Mouse (Mus musculus) layer of hippocampus, postnatal 10 days (tissue): ENCODE measurements at regions not wholly inside any gene's neighbourhood (a gene's known extent, or its start where the extent isn't known, plus 50 kb on each side); places are given as distances from the start of the nearest gene placed in this dataset.

Experiments
- DNase-seq, 2 experiments: peaks; one replicate each; pipeline ENCODE4 v3.0.0; 2021; ENCODE audit warnings: low spot score in 2 of 2

GRCm38 (mm10) chr7:72501431-72501830 lies 195.0 kb upstream of the Mctp2 start:
- no peak for DNase-seq

- DNase-seq = no peak
Measured at GRCm38 (mm10) chr7:72503756-72504155, 197.3 kb upstream of the Mctp2 start.

DNA sequence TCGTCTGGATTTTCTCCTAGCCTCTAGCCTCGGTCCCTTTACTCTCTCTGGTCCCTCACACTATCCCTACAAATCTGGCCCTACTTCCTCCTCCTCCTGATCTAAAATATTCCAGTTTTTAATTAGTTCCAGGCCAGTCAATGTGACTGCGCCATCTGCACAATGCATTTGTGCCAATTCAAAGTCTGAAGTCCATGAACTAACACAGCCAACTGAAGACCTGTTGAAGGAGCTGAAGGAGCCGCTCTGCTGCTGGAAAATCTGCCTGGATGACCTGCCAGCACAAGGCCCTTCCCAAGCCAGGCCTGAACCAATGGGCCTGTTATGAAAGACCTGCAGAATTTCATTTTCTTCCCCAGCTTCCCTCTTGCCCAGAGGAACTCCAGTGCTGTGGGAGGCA lies 197.9 kb upstream of the Mctp2 start:
- peak in 1 of 2 experiments; percentile 14 for DNase-seq

GRCm38 (mm10) chr7:72505732-72506460 lies 199.5 kb upstream of the Mctp2 start:
- no peak for DNase-seq

DNA sequence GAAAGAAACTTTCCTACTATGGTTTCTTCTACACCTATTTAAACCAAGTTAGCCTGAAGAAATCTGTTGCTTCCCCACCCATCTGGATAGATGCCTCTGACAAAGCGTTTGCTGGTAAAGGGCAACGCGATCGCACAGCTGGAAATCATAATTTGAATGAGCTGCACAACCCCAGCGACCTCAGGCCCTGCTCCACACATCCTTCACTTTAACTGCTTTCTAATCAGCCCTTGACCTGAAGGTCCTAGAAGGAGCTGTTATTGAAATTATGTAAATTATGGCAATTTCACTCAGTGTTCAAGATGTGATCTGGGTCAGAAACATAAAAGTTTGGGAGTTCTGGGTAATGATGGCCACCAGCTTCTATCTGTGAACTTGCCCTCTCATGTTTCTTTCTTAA lies 201.5 kb upstream of the Mctp2 start:
- DNase-seq = no peak

GRCm38 (mm10) chr7:72510116-72510515 lies 203.7 kb upstream of the Mctp2 start:
- DNase-seq = no peak

DNA sequence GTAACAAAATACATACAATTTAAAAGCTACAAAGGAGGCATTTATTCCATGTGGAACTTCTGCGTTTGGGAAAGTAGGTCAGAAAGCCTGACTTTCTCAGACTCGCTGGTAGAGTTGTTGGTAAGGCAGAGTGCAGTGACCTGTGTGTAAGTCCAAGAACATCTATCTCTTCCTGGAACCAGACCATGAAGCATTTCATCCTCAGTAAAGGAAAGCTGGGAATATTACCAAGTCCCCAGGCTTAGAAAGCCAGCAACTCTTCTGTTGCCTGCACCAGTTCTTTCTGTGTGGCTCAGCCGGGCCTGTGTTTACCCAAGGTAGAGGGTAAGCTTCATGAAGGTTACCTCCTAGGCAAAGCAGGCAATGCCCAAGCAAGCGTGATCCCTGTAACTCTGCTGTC lies 207.0 kb upstream of the Mctp2 start:
- DNase-seq = no peak

GRCm38 (mm10) chr7:72514851-72515250 lies 208.4 kb upstream of the Mctp2 start:
- DNase-seq = no peak

- no peak for DNase-seq
Measured at GRCm38 (mm10) chr7:72518421-72518972, 212.1 kb upstream of the Mctp2 start.

DNA sequence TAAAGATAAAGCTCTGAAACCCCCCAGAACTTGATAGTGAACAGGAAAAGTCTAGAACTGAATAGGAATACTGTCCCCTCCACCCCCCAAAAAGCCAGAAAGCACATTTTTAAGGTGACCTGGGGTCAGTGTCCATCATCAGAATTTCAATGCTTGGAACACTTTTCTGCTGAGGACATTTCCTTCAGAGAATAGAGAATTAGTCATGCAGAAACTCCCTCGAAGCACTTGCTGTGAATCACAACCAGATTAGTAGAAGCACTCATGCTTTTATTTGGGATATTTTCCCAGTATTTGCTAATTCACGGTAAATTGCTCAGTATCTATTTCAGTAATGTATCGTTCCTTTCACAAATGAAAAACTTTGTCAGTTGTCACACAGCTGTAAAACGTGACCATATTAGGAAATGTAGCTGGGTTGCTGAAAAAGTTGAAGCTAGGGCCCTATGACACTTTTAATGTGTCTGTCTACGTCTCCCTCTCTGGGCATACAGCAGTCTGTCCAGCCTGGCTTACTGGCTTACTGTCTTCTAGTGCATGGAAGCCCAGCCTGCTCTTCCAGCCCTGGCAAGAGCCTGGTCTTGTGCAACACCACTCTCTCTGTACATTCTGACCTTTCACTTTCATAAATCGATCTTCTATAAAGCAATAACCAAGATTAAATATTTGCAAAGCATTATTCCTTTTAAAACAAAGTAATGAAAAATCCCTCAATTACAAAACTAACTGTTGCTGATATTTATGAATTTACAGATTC lies 213.1 kb upstream of the Mctp2 start:
- no peak for DNase-seq

GRCm38 (mm10) chr7:72528873-72529272 lies 222.5 kb upstream of the Mctp2 start:
- peak in 1 of 2 experiments; percentile 36 for DNase-seq

DNA sequence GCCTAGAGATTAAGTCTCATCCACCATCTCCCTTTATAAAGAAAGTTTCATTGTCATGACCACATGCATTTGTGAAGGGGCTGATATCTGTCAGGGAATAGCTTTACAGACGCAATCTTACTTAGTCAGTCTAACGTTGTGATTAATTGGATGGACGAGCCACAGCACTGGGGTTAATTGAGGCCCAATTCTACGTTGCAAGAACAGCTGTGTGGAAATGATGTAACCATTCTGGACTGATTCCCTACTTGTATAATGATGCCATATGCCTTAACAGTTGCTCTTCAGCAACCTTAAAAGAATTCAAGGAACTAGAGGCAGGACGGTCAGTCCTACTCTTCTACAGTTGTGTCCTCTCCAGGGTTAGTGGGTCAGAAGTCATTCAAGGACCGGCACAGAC lies 231.9 kb upstream of the Mctp2 start:
- DNase-seq = no peak

DNA sequence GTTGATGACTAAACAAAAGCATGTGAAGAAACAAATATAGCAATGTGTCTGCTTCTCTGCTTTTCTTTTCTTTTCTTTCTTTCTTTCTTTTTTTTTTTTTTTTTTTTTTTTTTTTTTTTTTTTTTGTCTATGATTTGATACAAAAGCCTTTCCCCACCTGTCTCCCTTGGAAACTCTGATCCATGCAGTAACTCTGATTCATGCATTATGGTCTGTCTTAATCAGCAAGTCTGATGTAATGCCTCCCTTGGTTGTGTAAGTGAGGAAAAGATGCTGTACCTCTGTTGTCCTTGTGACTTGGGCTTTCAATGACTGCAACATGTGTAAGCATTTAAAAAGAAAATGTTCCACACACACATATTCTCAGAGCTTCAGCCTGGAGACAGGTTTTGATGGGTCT lies 233.5 kb upstream of the Mctp2 start:
- DNase-seq = no peak

DNA sequence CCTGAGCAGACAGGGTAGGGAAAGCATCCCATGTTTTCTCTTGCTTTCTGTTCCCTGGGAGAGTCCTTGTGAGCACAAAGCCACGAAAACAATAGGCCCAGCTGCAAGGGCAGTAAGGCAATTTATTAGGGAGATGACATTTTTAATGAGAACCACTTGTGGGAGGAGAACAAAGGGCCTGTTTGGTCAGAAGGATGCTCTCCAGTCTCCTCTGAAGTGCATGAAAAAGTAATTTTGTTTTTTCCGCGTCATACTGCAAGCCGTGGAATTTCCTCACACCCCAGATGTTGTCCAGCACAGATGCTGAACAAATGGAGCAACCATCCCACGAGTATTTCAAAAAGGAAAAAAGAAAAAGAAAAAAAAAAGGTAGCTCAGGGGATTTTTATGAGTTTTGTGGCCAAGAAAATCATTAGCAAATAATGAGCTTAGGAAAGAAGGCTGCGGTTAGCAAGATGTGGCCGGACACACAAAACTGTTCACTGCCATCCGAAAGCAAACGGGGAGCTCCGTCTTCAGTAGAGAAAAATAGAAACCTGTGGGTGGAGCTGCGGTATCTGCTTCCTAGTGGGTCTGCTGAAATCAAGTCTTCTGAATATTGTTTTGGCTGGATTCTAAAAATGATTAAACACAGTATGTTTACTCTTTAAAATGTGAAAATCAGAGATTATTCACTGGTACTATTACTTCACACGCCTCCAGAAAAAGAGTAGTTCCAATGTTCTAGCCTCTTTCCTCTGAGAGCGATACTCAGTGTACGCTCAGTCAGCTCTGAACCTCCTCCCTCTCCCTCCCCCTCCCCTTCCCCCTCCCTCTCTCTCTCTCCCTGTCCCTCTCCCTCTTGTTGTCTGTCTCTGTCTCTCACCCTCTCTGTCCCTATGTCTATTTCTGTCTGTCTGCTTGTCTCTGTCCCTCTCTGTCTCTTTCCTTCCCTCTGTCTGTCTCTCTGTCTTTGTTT lies 235.4 kb upstream of the Mctp2 start:
- DNase-seq = no peak

DNA sequence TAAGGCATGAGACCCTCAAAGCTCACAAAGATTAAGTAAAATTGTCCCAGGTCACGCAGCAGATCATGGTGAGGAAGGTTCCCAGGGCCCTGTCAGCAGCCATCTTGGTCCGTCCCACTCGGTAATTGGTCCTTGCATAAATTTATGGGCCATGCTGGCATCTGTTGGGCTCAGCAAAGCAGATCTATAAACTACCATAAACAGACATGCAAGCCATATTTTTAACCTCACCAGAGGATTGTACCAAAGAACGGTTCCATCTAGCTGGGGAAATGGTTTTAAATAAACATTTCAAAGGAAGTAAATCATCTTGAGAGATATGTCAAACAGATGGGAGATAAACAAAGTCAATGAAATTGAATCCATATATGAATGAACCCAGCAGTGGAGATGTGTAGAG lies 237.1 kb upstream of the Mctp2 start:
- no peak for DNase-seq

GRCm38 (mm10) chr7:72543946-72544345 lies 237.5 kb upstream of the Mctp2 start:
- no peak for DNase-seq

DNA sequence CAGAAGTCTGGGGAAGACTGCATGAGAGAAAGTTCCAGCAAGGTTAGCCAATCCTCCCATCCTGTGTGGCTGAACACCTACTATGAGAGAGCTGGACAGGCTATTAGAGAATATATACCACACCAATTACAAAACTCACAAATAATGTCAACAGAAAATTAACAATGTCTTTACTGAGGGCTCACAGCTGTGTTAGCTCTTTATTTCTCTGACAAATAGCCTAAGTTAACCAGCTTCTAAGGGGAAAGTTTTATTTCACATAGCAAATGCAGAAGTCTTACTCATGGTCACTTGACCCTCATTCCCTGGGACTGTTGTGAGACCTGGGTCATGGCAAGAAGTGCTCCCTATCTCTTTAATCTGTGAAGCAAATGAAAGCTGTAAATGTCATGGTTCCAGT lies 261.0 kb upstream of the Mctp2 start:
- DNase-seq = no peak

GRCm38 (mm10) chr7:72569177-72569576 lies 262.8 kb upstream of the Mctp2 start:
- DNase-seq = no peak

DNA sequence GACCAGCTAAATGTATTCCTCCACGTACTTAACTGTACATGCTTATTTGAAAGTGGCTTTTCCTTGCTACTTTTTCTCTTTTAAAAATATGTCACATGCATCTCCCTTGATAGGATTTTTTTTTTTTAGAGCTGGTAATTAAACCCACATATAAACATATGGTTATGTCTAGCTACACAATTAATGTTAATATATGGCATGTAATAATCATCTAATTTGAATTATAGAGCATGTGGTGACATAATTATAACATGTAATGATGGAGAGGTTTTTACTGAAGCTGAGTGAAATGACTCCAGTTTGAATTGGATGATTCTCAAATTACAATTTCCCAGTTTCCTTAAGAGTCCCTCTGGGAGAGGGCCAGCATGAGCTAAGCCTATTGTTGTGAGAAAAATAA lies 267.9 kb upstream of the Mctp2 start:
- DNase-seq = no peak

GRCm38 (mm10) chr7:72584427-72584826 lies 278.0 kb upstream of the Mctp2 start:
- no peak for DNase-seq

DNA sequence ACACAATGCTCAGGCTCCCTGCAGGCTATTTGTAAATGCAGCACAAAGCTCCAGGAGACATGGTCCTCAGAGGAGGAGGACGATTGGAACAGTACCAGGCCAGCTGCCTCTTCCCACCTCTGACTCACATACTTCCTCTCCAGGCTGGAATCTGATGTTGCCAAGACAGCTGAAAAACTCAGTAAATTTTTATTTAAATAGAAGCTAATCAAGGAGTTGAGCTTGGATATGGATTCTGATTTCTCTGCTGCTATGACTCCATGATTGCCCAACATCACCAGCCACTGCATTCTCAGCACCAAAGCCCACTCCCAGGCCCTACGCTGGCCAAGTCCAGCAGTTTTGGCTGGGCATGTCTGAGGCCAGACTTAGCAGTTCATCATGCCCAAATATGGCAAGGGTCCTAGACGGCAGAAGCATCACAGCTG lies 282.8 kb upstream of the Mctp2 start:
- DNase-seq = no peak
